Mouse (Mus musculus) inflammation-experienced regulatory T-cells, adult 6 months (primary cell): ENCODE measurements around the gene Sgpp2. TPM values are rescaled to one million over a fixed set of nuclear protein-coding genes. Genes with fewer than 3 reads are reported as not detected.

ENCODE experiments used
- ATAC-seq: one replicate; pipeline ENCODE4 v1.8.0; 2017
- polyA plus RNA-seq, 3 experiments: library from polyadenylated mRNA; unstranded; fragments of 100-300 nt; shearing (Covaris generic); gene quantifications; one replicate each; pipeline ENCODE4 v1.2.1; 2017

The Sgpp2 gene
- polyA plus RNA-seq, 3 experiments from 2014 or later: 1.2 to 1.7 (median 1.5) TPM

GRCm38 (mm10) chr1:78339941-78340340, 29.8 kb downstream of the Sgpp2 start:
- ATAC-seq: no peak

GRCm38 (mm10) chr1:78340584-78340983, 30.4 kb downstream of the Sgpp2 start:
- ATAC-seq: no peak

GRCm38 (mm10) chr1:78347317-78347806, 37.2 kb downstream of the Sgpp2 start:
- no peak for ATAC-seq

DNA sequence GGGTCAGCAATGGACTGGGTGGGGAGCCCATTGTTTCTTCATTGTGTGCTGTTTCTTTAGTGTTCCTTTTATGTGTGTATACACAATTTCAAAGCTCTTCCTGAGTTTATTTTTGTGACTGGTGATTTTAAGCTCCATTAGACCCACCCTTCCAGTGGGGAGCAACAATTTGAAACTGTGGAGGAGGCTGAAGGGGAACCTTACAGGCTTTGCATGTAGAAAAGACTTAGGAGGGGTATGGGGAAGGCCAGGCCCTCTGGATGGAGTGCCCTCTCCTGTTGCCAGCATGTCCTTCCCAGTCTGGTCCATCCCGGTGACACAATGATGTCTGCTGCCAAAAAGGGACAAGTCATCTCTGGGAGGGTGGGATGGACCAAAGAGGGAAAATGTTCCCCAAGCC, 39.1 kb downstream of the Sgpp2 start:
- no peak for ATAC-seq

DNA sequence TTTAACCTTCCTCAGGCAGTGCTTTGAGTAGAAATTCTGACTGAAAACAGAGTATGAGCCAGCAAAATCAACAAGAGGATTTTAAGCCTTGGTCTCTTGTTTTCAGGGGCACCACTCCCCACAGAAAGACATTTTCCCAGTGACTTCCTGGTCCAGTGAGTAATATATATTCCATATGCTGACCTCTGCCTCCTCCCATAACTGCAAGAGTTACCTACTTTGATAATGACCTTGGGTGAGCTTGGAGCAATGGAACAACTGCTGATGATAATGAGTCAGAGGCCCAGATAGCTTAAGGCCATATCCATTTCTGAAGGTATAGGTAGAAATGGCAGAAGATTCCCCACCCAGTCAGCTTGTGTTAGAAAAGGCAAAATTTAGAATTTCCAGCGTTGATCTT, 43.1 kb downstream of the Sgpp2 start:
- no peak for ATAC-seq

- no peak for ATAC-seq
These were observed 45.0 kb downstream of the Sgpp2 start for GRCm38 (mm10) chr1:78355123-78355522.

- no peak for ATAC-seq
These were observed 47.3 kb downstream of the Sgpp2 start for GRCm38 (mm10) chr1:78357415-78357814.

DNA sequence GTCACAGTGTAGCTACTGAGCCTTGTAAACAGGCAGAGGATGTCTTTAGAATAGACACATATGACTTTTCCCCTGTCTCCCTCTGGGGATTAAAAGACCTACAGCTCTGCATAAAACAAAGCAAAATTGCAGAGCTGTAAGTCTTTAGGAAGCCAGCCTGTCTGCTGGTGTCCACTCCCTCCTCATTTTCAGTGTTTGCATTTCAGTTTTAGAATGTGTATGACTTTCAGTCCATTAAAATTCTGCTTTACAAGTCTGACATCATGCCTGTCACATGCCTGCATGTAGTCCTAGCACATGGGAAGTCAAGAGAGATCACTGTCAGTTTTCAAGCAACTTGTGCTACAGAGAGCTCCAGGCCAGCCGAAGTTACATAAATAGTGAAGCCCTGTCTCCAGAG, 47.7 kb downstream of the Sgpp2 start:
- ATAC-seq: no peak

GRCm38 (mm10) chr1:78363965-78364889, 54.1 kb downstream of the Sgpp2 start:
- no peak for ATAC-seq

GRCm38 (mm10) chr1:78367806-78368205, 57.7 kb downstream of the Sgpp2 start:
- ATAC-seq: no peak

GRCm38 (mm10) chr1:78370121-78370520, 60.0 kb downstream of the Sgpp2 start:
- ATAC-seq: no peak

DNA sequence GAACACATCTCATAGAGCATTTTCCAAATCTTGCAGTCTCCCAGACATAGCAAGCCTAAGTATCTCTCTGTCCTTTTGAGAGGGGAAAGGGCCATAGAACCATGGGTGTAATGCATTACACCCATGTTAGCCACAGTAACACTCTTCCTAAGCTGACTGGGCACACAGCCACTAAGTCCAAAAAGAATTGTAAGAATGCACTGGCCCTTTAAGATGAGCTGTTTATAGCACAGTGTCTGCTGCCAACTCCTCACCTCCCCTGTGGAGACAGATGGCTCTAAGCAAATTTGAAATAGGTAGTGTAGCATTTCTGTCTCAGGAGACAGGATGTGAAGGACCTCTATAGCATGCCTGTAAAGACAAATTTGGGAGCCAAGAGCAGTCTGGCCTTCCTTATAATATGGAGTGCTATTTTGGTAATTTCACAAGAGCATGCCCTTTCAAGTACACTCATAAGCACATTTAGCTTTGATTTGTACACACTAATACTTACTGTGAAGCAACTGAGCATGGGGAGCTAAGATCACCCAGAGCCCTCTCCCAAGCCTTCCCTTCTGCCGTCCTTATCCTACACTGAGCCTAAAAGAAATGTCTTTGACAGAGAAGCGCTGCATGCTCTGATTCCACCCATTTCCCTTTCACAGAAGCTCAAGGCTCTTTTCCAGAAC, 61.6 kb downstream of the Sgpp2 start:
- ATAC-seq: no peak

DNA sequence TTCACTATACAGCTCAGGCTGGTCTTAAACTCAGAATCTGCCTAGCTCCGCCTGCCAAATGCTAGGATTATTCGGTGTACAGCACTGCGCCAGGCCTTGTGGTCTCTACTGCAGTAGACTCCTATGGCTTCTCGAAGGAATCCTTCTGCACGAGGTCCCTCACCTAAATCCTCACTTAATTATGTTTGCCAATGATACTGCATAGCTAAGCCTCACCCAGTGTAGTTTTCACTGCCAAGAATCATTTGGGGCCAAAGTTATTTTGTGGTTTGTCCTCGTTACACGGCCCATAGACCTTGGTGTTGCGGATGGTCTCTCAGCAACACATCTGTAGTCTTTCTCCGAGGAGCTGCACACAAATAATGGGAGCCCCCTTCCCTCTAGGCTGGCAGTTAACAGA, 62.2 kb downstream of the Sgpp2 start:
- no peak for ATAC-seq

DNA sequence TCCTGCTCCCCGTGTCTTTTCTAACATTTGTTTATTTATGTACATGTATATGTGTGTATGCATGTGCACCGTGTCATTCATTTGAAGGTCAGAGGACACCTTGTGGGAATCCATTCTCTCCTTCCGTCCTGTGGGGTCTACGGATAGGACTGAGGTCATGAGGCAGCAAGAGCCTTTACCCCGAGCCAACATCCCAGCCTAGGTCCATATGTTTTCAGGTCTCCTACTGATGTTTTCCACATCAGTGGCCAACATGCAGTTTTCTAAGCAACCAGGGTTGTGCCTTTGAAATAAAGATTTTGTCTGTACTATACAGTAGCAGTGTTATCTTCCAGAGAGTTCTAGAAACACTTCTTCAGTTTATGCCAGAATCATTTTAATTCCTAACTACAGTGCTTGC, 63.7 kb downstream of the Sgpp2 start:
- no peak for ATAC-seq

DNA sequence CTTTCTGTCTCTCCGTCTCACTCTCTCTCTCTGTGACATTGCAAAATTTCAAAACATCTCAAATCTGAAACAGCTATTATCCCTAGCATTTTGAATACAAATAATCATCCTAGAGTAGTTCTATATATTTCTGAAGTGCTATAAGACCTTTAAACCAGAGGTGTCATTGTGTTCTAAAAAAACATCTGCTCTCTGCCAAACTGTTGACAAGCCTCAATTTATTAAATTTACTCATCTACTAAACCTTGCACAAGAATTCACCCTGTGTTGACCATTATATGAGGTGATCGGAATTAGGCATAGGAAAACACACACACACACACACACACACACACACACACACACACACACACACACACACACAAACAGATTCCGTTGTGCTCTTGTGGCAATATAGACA, 64.9 kb downstream of the Sgpp2 start:
- no peak for ATAC-seq

DNA sequence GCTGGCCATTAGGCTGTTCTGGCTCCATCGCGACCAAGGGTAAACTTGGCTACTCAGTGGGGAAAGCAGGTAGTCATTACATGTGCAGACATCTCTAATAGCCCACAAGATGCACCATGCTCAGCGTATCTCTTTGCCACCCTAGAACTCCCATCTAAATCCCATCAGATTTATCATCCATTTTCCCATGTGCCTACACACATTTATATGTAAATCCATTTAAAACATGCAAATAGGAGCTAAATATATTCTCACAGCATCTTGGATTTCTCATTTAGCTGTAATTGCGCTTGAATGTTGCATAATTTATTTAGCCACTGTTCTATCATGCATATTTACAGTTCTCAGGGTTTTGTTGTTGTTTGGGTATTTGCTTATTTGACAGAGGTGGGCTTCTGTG, 70.8 kb downstream of the Sgpp2 start:
- no peak for ATAC-seq

GRCm38 (mm10) chr1:78387854-78388253, 77.7 kb downstream of the Sgpp2 start:
- ATAC-seq: no peak

DNA sequence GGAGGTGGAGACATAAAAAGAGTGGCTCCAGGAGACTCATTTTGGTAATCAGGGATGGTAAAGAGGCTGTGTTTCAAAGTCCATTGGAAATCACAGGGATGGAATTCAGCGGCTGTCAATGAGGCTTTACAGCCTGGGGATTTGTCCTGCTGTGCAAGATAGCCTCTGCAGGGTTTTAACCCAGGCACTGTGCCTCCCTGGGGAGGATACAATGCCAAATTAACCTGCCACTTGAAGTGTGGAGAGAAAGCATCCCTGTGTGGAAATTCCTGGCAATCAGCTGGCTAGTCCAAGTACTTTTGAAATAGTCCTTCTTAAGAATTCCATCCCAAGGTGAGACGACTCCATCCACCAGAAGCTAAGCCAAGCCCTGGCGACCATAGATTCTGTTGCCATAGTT, 78.7 kb downstream of the Sgpp2 start:
- no peak for ATAC-seq

DNA sequence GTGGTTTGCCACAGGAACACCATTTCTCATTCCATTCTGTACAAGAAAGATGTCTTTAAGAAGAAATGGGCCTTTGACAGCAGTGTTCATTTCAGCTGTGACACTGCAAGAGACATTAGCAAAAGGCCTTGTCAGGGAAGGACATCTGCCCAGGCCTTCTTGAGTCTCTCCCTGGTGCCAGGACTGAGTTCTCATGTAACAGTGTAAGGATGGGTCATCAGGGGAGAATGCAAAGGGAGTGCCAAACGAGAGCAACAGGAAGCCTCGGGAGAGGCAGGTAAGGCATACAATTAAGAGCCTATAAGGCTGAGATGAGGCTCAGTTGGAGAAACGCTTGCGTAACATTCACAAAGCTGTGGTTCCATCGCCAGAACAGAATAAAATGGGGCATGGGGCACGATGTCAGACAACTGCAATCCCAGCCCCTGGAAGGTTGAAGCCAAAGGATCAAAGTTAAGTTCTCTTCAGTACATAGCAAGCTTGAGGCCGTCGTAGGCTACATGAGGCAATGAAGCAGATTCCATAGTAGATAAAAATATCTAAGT, 85.1 kb downstream of the Sgpp2 start:
- no peak for ATAC-seq

- ATAC-seq: no peak
These were observed 85.6 kb downstream of the Sgpp2 start for GRCm38 (mm10) chr1:78395737-78396136.

DNA sequence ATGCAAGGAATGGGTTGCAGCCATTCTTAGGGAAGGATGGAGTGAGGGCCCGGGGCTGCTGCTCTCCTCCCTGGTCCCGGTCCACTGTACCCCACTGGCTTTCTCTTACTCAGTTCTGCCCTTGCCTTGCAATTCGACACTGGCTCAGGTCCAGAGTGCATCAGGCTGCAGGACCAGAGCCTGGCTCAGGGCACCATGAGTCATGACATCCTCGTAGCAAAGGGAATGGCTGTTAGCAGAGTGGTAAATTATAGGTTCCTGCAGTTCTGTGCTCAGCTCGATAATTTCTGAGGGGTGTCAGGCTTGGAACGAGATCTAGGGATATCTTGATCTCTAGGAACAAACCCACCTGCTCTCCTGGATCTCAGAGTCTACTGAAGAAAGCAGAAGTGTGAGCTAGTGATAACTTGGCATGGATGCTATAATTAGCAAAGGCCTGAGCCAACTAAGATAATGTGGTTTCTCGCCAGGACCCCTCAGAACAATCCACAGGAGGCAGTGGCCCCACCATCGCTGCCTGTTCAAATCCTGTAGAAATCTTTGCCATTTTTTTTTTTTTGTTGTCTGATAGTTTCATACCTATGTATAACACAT, 86.3 kb downstream of the Sgpp2 start:
- no peak for ATAC-seq

DNA sequence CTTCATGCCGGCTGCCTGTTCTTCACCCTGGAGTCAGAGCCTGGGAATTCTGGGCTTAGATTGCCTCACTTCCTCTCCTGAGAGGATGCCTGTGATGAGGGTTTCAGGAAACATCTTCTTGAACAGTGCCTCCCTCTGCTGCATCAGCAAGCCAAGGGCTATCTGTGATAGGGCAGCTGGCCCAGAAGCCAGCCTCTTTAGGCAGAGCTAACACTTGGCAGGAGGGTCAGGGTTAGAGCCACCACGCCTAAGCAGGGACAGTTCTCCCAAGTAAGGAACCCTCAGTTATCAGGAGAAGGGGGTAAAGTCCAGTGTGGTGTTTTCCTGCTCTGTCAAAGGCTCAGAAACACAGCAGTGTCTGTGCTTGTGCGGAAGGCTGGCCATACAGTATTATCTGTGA, 89.6 kb downstream of the Sgpp2 start:
- ATAC-seq: no peak

GRCm38 (mm10) chr1:78401413-78401812, 91.3 kb downstream of the Sgpp2 start:
- ATAC-seq: no peak
